Mouse (Mus musculus): ENCODE data around the gene Snd1.

Gene Snd1

GRCm38 (mm10) chr6:28841569-28841968 is 366.6 kb downstream of the Snd1 start:
- peak; percentile 69 for DNase-seq (ENCODE audit: inconsistent ontology term)

- peak; percentile 82 for DNase-seq (ENCODE audit: inconsistent ontology term)
Observed at GRCm38 (mm10) chr6:28842375-28843276, 367.7 kb downstream of the Snd1 start.

- peak; percentile 92 for DNase-seq (ENCODE audit: inconsistent ontology term)
Observed at GRCm38 (mm10) chr6:28845610-28846009, 370.7 kb downstream of the Snd1 start.

GRCm38 (mm10) chr6:28847616-28848015 is 372.7 kb downstream of the Snd1 start:
- no peak for DNase-seq (ENCODE audit: inconsistent ontology term)

- DNase-seq (ENCODE audit: inconsistent ontology term): no peak
Observed at GRCm38 (mm10) chr6:28848285-28848794, 373.4 kb downstream of the Snd1 start.

- DNase-seq (ENCODE audit: inconsistent ontology term): no peak
Observed at GRCm38 (mm10) chr6:28848891-28849290, 374.0 kb downstream of the Snd1 start.

- DNase-seq (ENCODE audit: inconsistent ontology term): no peak
Observed at GRCm38 (mm10) chr6:28849317-28849716, 374.4 kb downstream of the Snd1 start.

- DNase-seq (ENCODE audit: inconsistent ontology term): no peak
Observed at GRCm38 (mm10) chr6:28850326-28850900, 375.5 kb downstream of the Snd1 start.

GRCm38 (mm10) chr6:28852342-28852741 is 377.4 kb downstream of the Snd1 start:
- DNase-seq (ENCODE audit: inconsistent ontology term): no peak

- DNase-seq (ENCODE audit: inconsistent ontology term): no peak
Observed at GRCm38 (mm10) chr6:28853164-28853563, 378.2 kb downstream of the Snd1 start.

GRCm38 (mm10) chr6:28853654-28854053 is 378.7 kb downstream of the Snd1 start:
- peak; percentile 63 for DNase-seq (ENCODE audit: inconsistent ontology term)

GRCm38 (mm10) chr6:28854598-28854997 is 379.7 kb downstream of the Snd1 start:
- DNase-seq (ENCODE audit: inconsistent ontology term): no peak

GRCm38 (mm10) chr6:28855442-28855841 is 380.5 kb downstream of the Snd1 start:
- peak; percentile 54 for DNase-seq (ENCODE audit: inconsistent ontology term)

GRCm38 (mm10) chr6:28856789-28857188 is 381.9 kb downstream of the Snd1 start:
- no peak for DNase-seq (ENCODE audit: inconsistent ontology term)

GRCm38 (mm10) chr6:28857198-28858180 is 382.6 kb downstream of the Snd1 start:
- DNase-seq (ENCODE audit: inconsistent ontology term): no peak

- DNase-seq (ENCODE audit: inconsistent ontology term): no peak
Observed at GRCm38 (mm10) chr6:28859094-28859493, 384.2 kb downstream of the Snd1 start.

- DNase-seq (ENCODE audit: inconsistent ontology term): no peak
Observed at GRCm38 (mm10) chr6:28860450-28860849, 385.5 kb downstream of the Snd1 start.

- peak; percentile 56 for DNase-seq (ENCODE audit: inconsistent ontology term)
Observed at GRCm38 (mm10) chr6:28860922-28861321, 386.0 kb downstream of the Snd1 start.

- peak; percentile 90 for DNase-seq (ENCODE audit: inconsistent ontology term)
Observed at GRCm38 (mm10) chr6:28862304-28862703, 387.4 kb downstream of the Snd1 start.

GRCm38 (mm10) chr6:28864684-28865083 is 389.7 kb downstream of the Snd1 start:
- peak; percentile 50 for DNase-seq (ENCODE audit: inconsistent ontology term)

- no peak for DNase-seq (ENCODE audit: inconsistent ontology term)
Observed at GRCm38 (mm10) chr6:28865112-28865511, 390.2 kb downstream of the Snd1 start.

GRCm38 (mm10) chr6:28866206-28866605 is 391.3 kb downstream of the Snd1 start:
- no peak for DNase-seq (ENCODE audit: inconsistent ontology term)

Measured in Muller cell, postnatal 12 days (primary cell).